Mouse (Mus musculus) forebrain, embryonic 14.5 days (tissue): ENCODE data around the gene Dcaf12. TPM values are rescaled to one million over a fixed set of nuclear protein-coding genes. Genes with fewer than 3 reads are reported as not detected.

Experiments used
- ATAC-seq: fragments of 200-750 bp; cut with Nextera tagmentation; 2 replicates; pipeline ENCODE4 v1.8.0; 2017; ENCODE audit warnings: mild to moderate bottlenecking, moderate library complexity
- DNase-seq: peaks from one replicate; pipeline ENCODE4 v3.0.0-alpha.2; 2015; ENCODE audit warnings: low spot score
- H3K27ac ChIP-seq: fragments of 300-500 bp; sonication (generic); 2 replicates; pipeline ENCODE4 v1.5.1; 2014; ENCODE audit warnings: low read depth, mild to moderate bottlenecking, control low read depth, low read length, moderate library complexity
- H3K27me3 ChIP-seq: fragments of 300-500 bp; sonication (generic); replicated peaks from 2 replicates; pipeline ENCODE4 v1.6.1; 2014; ENCODE audit warnings: low read length, control low read depth, mixed read lengths; ENCODE audit not compliant: control insufficient read depth, insufficient read depth
- H3K36me3 ChIP-seq: fragments of 300-500 bp; sonication (generic); 2 replicates; pipeline ENCODE4 v1.6.1; 2014; ENCODE audit warnings: low read length, control low read depth; ENCODE audit not compliant: control insufficient read depth, insufficient read depth
- H3K4me1 ChIP-seq: fragments of 300-500 bp; sonication (generic); 2 replicates; pipeline ENCODE4 v1.6.1; 2014; ENCODE audit warnings: antibody characterized with exemption, low read length, control low read depth; ENCODE audit not compliant: control insufficient read depth, insufficient read depth
- H3K4me2 ChIP-seq: fragments of 300-500 bp; sonication (generic); 2 replicates; pipeline ENCODE4 v1.6.1; 2014; ENCODE audit warnings: mild to moderate bottlenecking, control low read depth, low read length
- H3K4me3 ChIP-seq: fragments of 300-500 bp; sonication (generic); 2 replicates; pipeline ENCODE4 v1.5.1; 2014; ENCODE audit warnings: low read depth, low read length, control low read depth
- H3K9ac ChIP-seq: fragments of 300-500 bp; sonication (generic); 2 replicates; pipeline ENCODE4 v1.6.1; 2014; ENCODE audit warnings: mild to moderate bottlenecking, low read length, control low read depth, moderate library complexity
- H3K9me3 ChIP-seq: fragments of 300-500 bp; sonication (generic); replicated peaks from 2 replicates; pipeline ENCODE4 v1.6.1; 2016; ENCODE audit warnings: low read length, control low read depth, mixed read lengths; ENCODE audit not compliant: control insufficient read depth
- WGBS: fragments of 180-500 bp; shearing (Covaris S2); extraction: QIAGEN DNeasy Blood & Tissue Kit; methylation state at CpG from one replicate; pipeline ENCODE4 v1.1.7; 2014; 5-methylcytosine and 5-hydroxymethylcytosine counted together
- polyA plus RNA-seq: library from polyadenylated mRNA; unstranded; fragments of >200 nt; fragmentation: Nextera tagmentation; extraction: Ambion mirVana; gene quantifications from 2 replicates; pipeline ENCODE4 v1.2.1, GENCODE M21; 2014

Dcaf12 gene
- polyA plus RNA-seq, 1 experiment from 2014 or later, result 53.4 TPM

DNA sequence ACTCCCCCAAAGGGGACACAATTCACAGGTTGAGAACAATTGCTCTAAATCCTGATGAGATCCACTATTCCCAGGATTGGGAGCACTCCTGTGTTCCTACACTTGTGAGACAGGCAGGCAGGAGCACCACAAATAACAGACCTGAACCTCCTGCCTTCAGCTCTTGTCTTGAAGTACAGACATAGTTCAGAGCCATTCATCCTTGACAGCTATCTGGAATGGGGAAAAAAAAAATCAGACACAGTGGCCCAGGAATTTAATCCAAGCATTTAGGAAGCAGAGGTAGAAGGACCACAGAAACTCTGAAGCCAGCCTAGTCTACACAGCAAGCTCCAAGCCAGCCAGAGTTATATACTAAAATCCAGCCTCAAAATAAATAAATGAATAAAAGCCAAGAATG, 46.6 kb downstream of the Dcaf12 start:
- Histone ChIP-seq H3K4me2 (no peak overlapping the region), H3K9me3 (no peaks in the 10 kb centered on the region), H3K9ac (no peak overlapping the region), H3K27ac (no peak overlapping the region), H3K4me3 (no peak overlapping the region), H3K27me3 (no peaks in the 10 kb centered on the region), H3K36me3 (peaks cover 19% of the 10 kb centered on the region; the same call in 1 of the 2 replicates), H3K4me1 (peaks cover 10% of the 10 kb centered on the region)
- no peak for ATAC-seq
- DNase-seq, result no peak

- Histone ChIP-seq H3K27me3 (no peaks in the 10 kb centered on the region), H3K36me3 (peaks cover 28% of the 10 kb centered on the region), H3K27ac (no peak overlapping the region), H3K9ac (no peak overlapping the region), H3K9me3 (no peaks in the 10 kb centered on the region), H3K4me1 (no peaks in the 10 kb centered on the region), H3K4me3 (no peak overlapping the region), H3K4me2 (no peak overlapping the region)
- DNase-seq, result no peak
- no peak for ATAC-seq
- WGBS, result 86% methylated on average over 4 of the region's 4 CpGs
Observed at GRCm38 (mm10) chr4:41266350-41266749, 48.3 kb downstream of the Dcaf12 start.

- H3K9ac ChIP-seq, result no peak overlapping the region
- no peak overlapping the region for H3K27ac ChIP-seq
- no peaks in the 10 kb centered on the region for H3K27me3 ChIP-seq
- no peaks in the 10 kb centered on the region for H3K4me1 ChIP-seq
- ATAC-seq (no peak), DNase-seq (no peak)
- no peaks in the 10 kb centered on the region for H3K9me3 ChIP-seq
- H3K4me3 ChIP-seq, result no peak overlapping the region
- peaks cover 14% of the 10 kb centered on the region for H3K36me3 ChIP-seq
- no peak overlapping the region for H3K4me2 ChIP-seq
Observed at GRCm38 (mm10) chr4:41260691-41261090, 54.0 kb downstream of the Dcaf12 start.

- H3K9me3 ChIP-seq, result no peaks in the 10 kb centered on the region
- H3K4me1 ChIP-seq, result no peaks in the 10 kb centered on the region
- H3K27ac ChIP-seq, result no peak overlapping the region
- no peak for DNase-seq
- no peaks in the 10 kb centered on the region for H3K27me3 ChIP-seq
- ATAC-seq, result no peak
- H3K9ac ChIP-seq, result no peak overlapping the region
- H3K4me2 ChIP-seq, result no peak overlapping the region
- 88% methylated on average over 4 of the region's 4 CpGs for WGBS
- no peak overlapping the region for H3K4me3 ChIP-seq
- peaks cover 12% of the 10 kb centered on the region for H3K36me3 ChIP-seq
Observed at GRCm38 (mm10) chr4:41259019-41259418, 55.7 kb downstream of the Dcaf12 start.

GRCm38 (mm10) chr4:41257752-41258151, 56.9 kb downstream of the Dcaf12 start:
- H3K36me3 ChIP-seq, result peaks cover 14% of the 10 kb centered on the region

GRCm38 (mm10) chr4:41255564-41256210, 59.0 kb downstream of the Dcaf12 start:
- WGBS, result 90% methylated on average over 12 of the region's 12 CpGs
- no peak for DNase-seq
- Histone ChIP-seq H3K4me3 (no peak overlapping the region), H3K36me3 (peaks cover 16% of the 10 kb centered on the region), H3K27ac (no peak overlapping the region), H3K27me3 (no peaks in the 10 kb centered on the region), H3K4me2 (no peak overlapping the region), H3K9me3 (no peaks in the 10 kb centered on the region), H3K4me1 (no peaks in the 10 kb centered on the region), H3K9ac (no peak overlapping the region)
- no peak for ATAC-seq

More at GRCm38 (mm10) chr4:41257752-41258151, 56.9 kb downstream of the Dcaf12 start:
- DNase-seq (no peak), ATAC-seq (no peak)
- 100% methylated on average over 1 of the region's 1 CpGs for WGBS
- H3K4me2 ChIP-seq, result no peak overlapping the region
- H3K4me3 ChIP-seq, result no peak overlapping the region
- no peak overlapping the region for H3K27ac ChIP-seq
- no peaks in the 10 kb centered on the region for H3K9me3 ChIP-seq
- no peaks in the 10 kb centered on the region for H3K4me1 ChIP-seq
- no peak overlapping the region for H3K9ac ChIP-seq
- no peaks in the 10 kb centered on the region for H3K27me3 ChIP-seq

- no peak overlapping the region for H3K4me3 ChIP-seq
- ATAC-seq, result no peak
- H3K36me3 ChIP-seq, result peaks cover 33% of the 10 kb centered on the region
- no peaks in the 10 kb centered on the region for H3K4me1 ChIP-seq
- H3K27me3 ChIP-seq, result no peaks in the 10 kb centered on the region
- no peak overlapping the region for H3K27ac ChIP-seq
- no peak for DNase-seq
- 95% methylated on average over 2 of the region's 2 CpGs for WGBS
- no peaks in the 10 kb centered on the region for H3K9me3 ChIP-seq
- no peak overlapping the region for H3K9ac ChIP-seq
- no peak overlapping the region for H3K4me2 ChIP-seq
Observed at GRCm38 (mm10) chr4:41253756-41254155, 60.9 kb downstream of the Dcaf12 start.

GRCm38 (mm10) chr4:41245408-41245807, 69.3 kb downstream of the Dcaf12 start:
- Histone ChIP-seq H3K9me3 (no peaks in the 10 kb centered on the region), H3K4me1 (no peaks in the 10 kb centered on the region), H3K4me2 (no peak overlapping the region), H3K36me3 (peaks cover 41% of the 10 kb centered on the region), H3K4me3 (no peak overlapping the region), H3K27ac (no peak overlapping the region), H3K9ac (no peak overlapping the region), H3K27me3 (no peaks in the 10 kb centered on the region)
- 88% methylated on average over 2 of the region's 2 CpGs for WGBS
- no peak for ATAC-seq
- no peak for DNase-seq
